In genomic region chr6:87599825-87600224, GRCm38 (mm10) we compare ENCODE assay signal across 11 mouse cellular contexts. TPM values are rescaled to one million over a fixed set of nuclear protein-coding genes. Genes with fewer than 3 reads are reported as not detected.
DNase-seq lines count a peak whose midpoint lies in the region; ATAC-seq lines count a peak whose summit lies in the region.
"Had no signal": no experiment of that assay in that cellular context is flagged by ENCODE, and none has a peak within 500 bp of the region (broad histone marks: within the 10 kb centered on the region; RNA-seq: fewer than 3 reads in every experiment).

No protein-coding gene starts in this region.

- ATAC-seq in forebrain, embryonic 14.5 days: no peak
- no peak for ATAC-seq in forebrain, embryonic 16.5 days
- no peak for ATAC-seq in liver, embryonic 12.5 days
- no peak for ATAC-seq in cerebellum, adult (ENCODE audit: insufficient number of reproducible peaks, low FRiP score, low TSS enrichment)
- ATAC-seq: activated CD4-positive, CD25-positive, alpha-beta regulatory T cell, adult 4 months had no signal

- no peak overlapping the region for H3K4me3 ChIP-seq in forebrain, embryonic 14.5 days (ENCODE audit: low read depth, low read length)
- no peak overlapping the region for H3K4me3 ChIP-seq in forebrain, embryonic 16.5 days (replicated peaks; ENCODE audit: low read length)
- no peak overlapping the region for H3K4me3 ChIP-seq in liver, embryonic 12.5 days
- H3K4me3 ChIP-seq: neural tube, embryonic 12.5 days; stomach, embryonic 15.5 days had no signal

- H3K9ac ChIP-seq in forebrain, embryonic 14.5 days (ENCODE audit: low read length): no peak overlapping the region
- no peak overlapping the region for H3K9ac ChIP-seq in forebrain, embryonic 16.5 days (replicated peaks; ENCODE audit: low read depth, low read length)
- no peak overlapping the region for H3K9ac ChIP-seq in liver, embryonic 12.5 days
- H3K9ac ChIP-seq: neural tube, embryonic 12.5 days; stomach, embryonic 15.5 days had no signal

- no peak overlapping the region for H3K4me2 ChIP-seq in forebrain, embryonic 14.5 days (ENCODE audit: low read length)
- no peak overlapping the region for H3K4me2 ChIP-seq in forebrain, embryonic 16.5 days (ENCODE audit: low read length)
- H3K4me2 ChIP-seq in liver, embryonic 12.5 days: no peak overlapping the region
- H3K4me2 ChIP-seq: neural tube, embryonic 12.5 days; stomach, embryonic 15.5 days had no signal

- H3K9me3 ChIP-seq in forebrain, embryonic 14.5 days (replicated peaks; ENCODE audit: control insufficient read depth, low read length): no peaks in the 10 kb centered on the region
- H3K9me3 ChIP-seq in forebrain, embryonic 16.5 days (ENCODE audit: control insufficient read depth, low read length): no peaks in the 10 kb centered on the region
- H3K9me3 ChIP-seq in liver, embryonic 12.5 days (replicated peaks): no peaks in the 10 kb centered on the region
- H3K9me3 ChIP-seq: neural tube, embryonic 12.5 days; stomach, embryonic 15.5 days had no signal

- H3K4me1 ChIP-seq in forebrain, embryonic 14.5 days (ENCODE audit: control insufficient read depth, insufficient read depth, low read length): peaks cover 5% of the 10 kb centered on the region
- peaks cover 6% of the 10 kb centered on the region for H3K4me1 ChIP-seq in forebrain, embryonic 16.5 days (replicated peaks; ENCODE audit: control insufficient read depth, insufficient read depth, low read length)
- no peaks in the 10 kb centered on the region for H3K4me1 ChIP-seq in liver, embryonic 12.5 days
- H3K4me1 ChIP-seq: stomach, embryonic 15.5 days had no signal

- H3K36me3 ChIP-seq in forebrain, embryonic 14.5 days (ENCODE audit: control insufficient read depth, insufficient read depth, low read length): no peaks in the 10 kb centered on the region
- no peaks in the 10 kb centered on the region for H3K36me3 ChIP-seq in forebrain, embryonic 16.5 days (ENCODE audit: control insufficient read depth, insufficient read depth)
- no peaks in the 10 kb centered on the region for H3K36me3 ChIP-seq in liver, embryonic 12.5 days
- H3K36me3 ChIP-seq: neural tube, embryonic 12.5 days; stomach, embryonic 15.5 days had no signal

- no peak overlapping the region for H3K27ac ChIP-seq in forebrain, embryonic 14.5 days (ENCODE audit: low read depth, low read length)
- H3K27ac ChIP-seq in forebrain, embryonic 16.5 days (ENCODE audit: low read length): no peak overlapping the region
- no peak overlapping the region for H3K27ac ChIP-seq in liver, embryonic 12.5 days
- H3K27ac ChIP-seq: neural tube, embryonic 12.5 days; stomach, embryonic 15.5 days had no signal

- peak; percentile 79 for DNase-seq in forebrain, embryonic 14.5 days (ENCODE audit: low spot score)
- DNase-seq in layer of hippocampus, adult 9-11 months: peak; percentile 15
- no peak for DNase-seq in layer of hippocampus, postnatal 25 days (ENCODE audit: extremely low spot score in 1 of 2, low spot score in 1 of 2)
- DNase-seq in 3T3-L1 (ENCODE audit: low read depth, low spot score): peak; percentile 83
- DNase-seq in gastrocnemius, adult 18-20 months (ENCODE audit: low spot score): peak; percentile 30

- H3K27me3 ChIP-seq in forebrain, embryonic 14.5 days (replicated peaks; ENCODE audit: control insufficient read depth, insufficient read depth, low read length): no peaks in the 10 kb centered on the region
- no peaks in the 10 kb centered on the region for H3K27me3 ChIP-seq in forebrain, embryonic 16.5 days (replicated peaks; ENCODE audit: control insufficient read depth, insufficient read depth, low read length)
- peaks cover 19% of the 10 kb centered on the region; the same call in 1 of the 2 replicates for H3K27me3 ChIP-seq in liver, embryonic 12.5 days (replicated peaks)
- H3K27me3 ChIP-seq: neural tube, embryonic 12.5 days; stomach, embryonic 15.5 days had no signal

RNA-seq across cellular contexts. Expression of gene Prokr1, which starts 9.3 kb away (rescaled TPM):
- polyA plus RNA-seq in forebrain, embryonic 14.5 days (2014; fragmentation: Nextera tagmentation; extraction: Ambion mirVana): 3.1 and 3.2 TPM in 2 replicates
- polyA plus RNA-seq in forebrain, embryonic 16.5 days (2015; fragmentation: Nextera tagmentation; extraction: Ambion mirVana): 2.5 and 4.3 TPM in 2 replicates
- under 1 TPM; 0.19 to 0.52 TPM for total RNA-seq in layer of hippocampus, postnatal 25 days (2021)
- total RNA-seq in gastrocnemius, adult 18-20 months (2021): 1 to 10 TPM in 1 of 2 experiments, under 1 TPM in 1; 0.98 to 1.5 TPM
- 4.3 and 4.8 TPM in 2 replicates for polyA plus RNA-seq in liver, embryonic 12.5 days (2016; fragmentation: Nextera tagmentation; extraction: Ambion mirVana)
- polyA plus RNA-seq: activated CD4-positive, CD25-positive, alpha-beta regulatory T cell, adult 4 months had no signal

Comparison
In these comparisons a context has a peak if more than half of its experiments do, and no peak if none do; other contexts are left out.
1. DNase-seq: peak in forebrain, embryonic 14.5 days (single experiment), layer of hippocampus, adult 9-11 months (single experiment), 3T3-L1 (single experiment) and gastrocnemius, adult 18-20 months (single experiment); none in layer of hippocampus, postnatal 25 days (0 of 2).